Mouse (Mus musculus) kidney, postnatal 0 days (tissue): ENCODE results near the gene Tnfrsf13b. TPM values are rescaled to one million over a fixed set of nuclear protein-coding genes. Genes with fewer than 3 reads are reported as not detected.
"Not testable (repeated sequence)": the region's sequence is repeated elsewhere in the genome, so short reads cannot be mapped to it uniquely, and the experiment has no call there.

ENCODE experiments used
- ATAC-seq: fragments of 200-750 bp; cut with Nextera tagmentation; replicated peaks from 2 replicates; pipeline ENCODE4 v1.8.0; 2017; ENCODE audit warnings: low read depth, moderate number of reproducible peaks, moderate TSS enrichment, moderate library complexity; ENCODE audit not compliant: low FRiP score
- DNase-seq: peaks from one replicate; pipeline ENCODE4 v3.0.0-alpha.2; 2016; ENCODE audit warnings: low spot score
- H3K27ac ChIP-seq: fragments of 300-500 bp; sonication (generic); 2 replicates; pipeline ENCODE4 v1.5.1; 2014; ENCODE audit warnings: mild to moderate bottlenecking
- H3K27me3 ChIP-seq: fragments of 300-500 bp; sonication (generic); 2 replicates; pipeline ENCODE4 v1.6.1; 2014; ENCODE audit warnings: low read length, mixed read lengths; ENCODE audit not compliant: insufficient read depth
- H3K36me3 ChIP-seq: fragments of 300-500 bp; sonication (generic); 2 replicates; pipeline ENCODE4 v1.6.1; 2014; ENCODE audit warnings: low read length, mixed read lengths; ENCODE audit not compliant: insufficient read depth
- H3K4me1 ChIP-seq: fragments of 300-500 bp; sonication (generic); replicated peaks from 2 replicates; pipeline ENCODE4 v1.6.1; 2014; ENCODE audit warnings: antibody characterized with exemption, low read length, mixed read lengths; ENCODE audit not compliant: insufficient read depth
- H3K4me2 ChIP-seq: fragments of 300-500 bp; sonication (generic); 2 replicates; pipeline ENCODE4 v1.6.1; 2014; ENCODE audit warnings: mild to moderate bottlenecking, low read length, moderate library complexity, mixed read lengths
- H3K4me3 ChIP-seq: fragments of 300-500 bp; sonication (generic); replicated peaks from 2 replicates; pipeline ENCODE4 v1.5.1; 2014; ENCODE audit warnings: low read depth, low read length
- H3K9ac ChIP-seq: fragments of 300-500 bp; sonication (generic); 2 replicates; pipeline ENCODE4 v1.6.1; 2014; ENCODE audit warnings: low read depth, low read length
- H3K9me3 ChIP-seq: fragments of 300-500 bp; sonication (generic); replicated peaks from 2 replicates; pipeline ENCODE4 v1.6.1; 2016; ENCODE audit warnings: low read length, inconsistent platforms, mixed read lengths
- CTCF ChIP-seq: IDR thresholded peaks from 2 replicates; pipeline ENCODE4 v1.5.1; 2016; ENCODE audit warnings: antibody characterized with exemption, low read depth, mild to moderate bottlenecking, moderate library complexity
- WGBS: fragments of 180-500 bp; shearing (Covaris S2); extraction: QIAGEN DNeasy Blood & Tissue Kit; methylation state at CpG from one replicate; pipeline ENCODE4 v1.1.7; 2014; 5-methylcytosine and 5-hydroxymethylcytosine counted together
- polyA plus RNA-seq: library from polyadenylated mRNA; unstranded; fragments of >200 nt; fragmentation: Nextera tagmentation; extraction: Ambion mirVana; gene quantifications from 2 replicates; pipeline ENCODE4 v1.2.1, GENCODE M21; 2015

Gene Tnfrsf13b
- polyA plus RNA-seq, 1 experiment from 2014 or later, result 1.7 TPM

- no peak for ATAC-seq
- Histone ChIP-seq H3K4me1 (no peaks in the 10 kb centered on the region), H3K9ac (no peak overlapping the region), H3K4me2 (no peak overlapping the region), H3K9me3 (no peaks in the 10 kb centered on the region), H3K27me3 (no peaks in the 10 kb centered on the region), H3K27ac (no peak overlapping the region), H3K36me3 (peaks cover 88% of the 10 kb centered on the region), H3K4me3 (no peak overlapping the region)
- no peak for DNase-seq
- WGBS, result 93% methylated on average over 14 of the region's 14 CpGs
- no peak for TF ChIP-seq CTCF
Observed at GRCm38 (mm10) chr11:61162776-61163175, 36.2 kb downstream of the Tnfrsf13b start.

GRCm38 (mm10) chr11:61163341-61163740, 36.8 kb downstream of the Tnfrsf13b start:
- Histone ChIP-seq H3K9me3 (no peaks in the 10 kb centered on the region), H3K4me1 (no peaks in the 10 kb centered on the region), H3K9ac (no peak overlapping the region), H3K4me2 (no peak overlapping the region), H3K4me3 (no peak overlapping the region), H3K27me3 (no peaks in the 10 kb centered on the region), H3K36me3 (peaks cover 86% of the 10 kb centered on the region), H3K27ac (no peak overlapping the region)
- 83% methylated on average over 3 of the region's 3 CpGs for WGBS
- no peak for TF ChIP-seq CTCF
- DNase-seq, result no peak
- ATAC-seq, result no peak

- Histone ChIP-seq H3K27ac (no peak overlapping the region), H3K27me3 (no peaks in the 10 kb centered on the region), H3K9me3 (no peaks in the 10 kb centered on the region), H3K4me1 (no peaks in the 10 kb centered on the region), H3K4me3 (no peak overlapping the region), H3K36me3 (peaks cover 77% of the 10 kb centered on the region), H3K4me2 (no peak overlapping the region), H3K9ac (no peak overlapping the region)
- 90% methylated on average over 6 of the region's 6 CpGs for WGBS
- DNase-seq, result no peak
- no peak for ATAC-seq
- no peak for TF ChIP-seq CTCF
Observed at GRCm38 (mm10) chr11:61164366-61164765, 37.8 kb downstream of the Tnfrsf13b start.

GRCm38 (mm10) chr11:61164881-61165280, 38.3 kb downstream of the Tnfrsf13b start:
- peaks cover 72% of the 10 kb centered on the region for H3K36me3 ChIP-seq
- H3K4me2 ChIP-seq, result no peak overlapping the region
- H3K4me1 ChIP-seq, result no peaks in the 10 kb centered on the region
- no peaks in the 10 kb centered on the region for H3K9me3 ChIP-seq
- no peak overlapping the region for H3K9ac ChIP-seq
- 90% methylated on average over 10 of the region's 10 CpGs for WGBS
- H3K27ac ChIP-seq, result no peak overlapping the region
- no peak for TF ChIP-seq CTCF
- ATAC-seq (no peak), DNase-seq (no peak)
- H3K27me3 ChIP-seq, result no peaks in the 10 kb centered on the region
- H3K4me3 ChIP-seq, result no peak overlapping the region

- DNase-seq (no peak), ATAC-seq (no peak)
- Histone ChIP-seq H3K4me3 (no peak overlapping the region), H3K36me3 (peaks cover 24% of the 10 kb centered on the region), H3K9me3 (no peaks in the 10 kb centered on the region), H3K4me2 (no peak overlapping the region), H3K4me1 (no peaks in the 10 kb centered on the region; the same call in 1 of the 2 replicates), H3K27me3 (no peaks in the 10 kb centered on the region), H3K9ac (no peak overlapping the region), H3K27ac (no peak overlapping the region)
- 74% methylated on average over 5 of the region's 5 CpGs for WGBS
- TF ChIP-seq CTCF, result no peak
Observed at GRCm38 (mm10) chr11:61170184-61170583, 43.6 kb downstream of the Tnfrsf13b start.

- H3K4me1 ChIP-seq, H3K27me3 ChIP-seq, H3K27ac ChIP-seq, DNase-seq, H3K9me3 ChIP-seq, H3K36me3 ChIP-seq, ATAC-seq: not testable (repeated sequence)
- peak overlapping the region; percentile 89 for H3K4me3 ChIP-seq
- H3K4me2 ChIP-seq, result peak overlapping the region; percentile 66
- 33% methylated on average over 15 of the region's 15 CpGs for WGBS
- H3K9ac ChIP-seq, result 0 out of 2 replicates have a peak overlapping the region, but pooled peaks have one; percentile 8
Observed at GRCm38 (mm10) chr11:61173477-61173876, 46.9 kb downstream of the Tnfrsf13b start.

GRCm38 (mm10) chr11:61174291-61174820, 47.8 kb downstream of the Tnfrsf13b start:
- Histone ChIP-seq H3K36me3 (no peaks in the 10 kb centered on the region), H3K4me3 (peak overlapping the region; percentile 89), H3K27ac (peak overlapping the region; percentile 94), H3K9me3 (no peaks in the 10 kb centered on the region), H3K4me2 (peak overlapping the region; percentile 66), H3K4me1 (no peaks in the 10 kb centered on the region; the same call in 1 of the 2 replicates), H3K9ac (peak overlapping the region; percentile 87), H3K27me3 (no peaks in the 10 kb centered on the region)
- WGBS, result under 1% methylated on average over 28 of the region's 28 CpGs
- ATAC-seq (peak; percentile 25), DNase-seq (peak; percentile 80)
- TF ChIP-seq CTCF, result peak; percentile 64
